8 mouse cellular contexts compared by ENCODE assay signal in the genomic region with DNA sequence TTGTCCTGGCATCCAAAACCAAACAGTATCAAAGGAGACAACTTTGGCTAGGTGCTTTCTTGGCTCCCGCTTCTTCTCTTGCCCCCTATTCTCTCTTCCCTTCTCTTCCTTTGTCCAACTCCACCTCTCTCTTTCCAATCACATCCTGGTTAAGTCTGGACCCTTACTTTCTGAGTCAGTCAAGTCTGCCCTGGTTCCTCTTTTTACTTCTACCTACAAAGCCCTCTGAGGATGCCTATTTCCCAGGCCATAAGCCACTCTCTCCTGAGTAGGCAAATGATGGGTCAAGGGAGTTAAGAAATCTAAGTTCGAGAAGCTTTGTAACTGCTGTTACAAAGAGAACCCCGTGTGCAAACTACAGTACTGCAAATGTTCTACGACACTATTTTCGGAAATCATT. TPM values are rescaled to one million over a fixed set of nuclear protein-coding genes. Genes with fewer than 3 reads are reported as not detected.
DNase-seq lines count a peak whose midpoint lies in the region; ATAC-seq lines count a peak whose summit lies in the region.

No protein-coding gene starts in this region.

- 24% methylated on average over 5 of the region's 5 CpGs for WGBS in heart, embryonic 13.5 days
- 30% methylated on average over 5 of the region's 5 CpGs for WGBS in hindbrain, embryonic 11.5 days
- 34% methylated on average over 5 of the region's 5 CpGs for WGBS in midbrain, embryonic 11.5 days

- no peak for ATAC-seq in heart, embryonic 13.5 days (ENCODE audit: extremely low read depth, insufficient number of reproducible peaks, low FRiP score, low TSS enrichment)
- no peak for ATAC-seq in hindbrain, embryonic 11.5 days (ENCODE audit: low FRiP score)
- ATAC-seq in midbrain, embryonic 11.5 days (ENCODE audit: low FRiP score) = peak; percentile 8; the same call in 1 of the 2 replicates

- peak overlapping the region; percentile 90; the same call in 1 of the 2 replicates for H3K27ac ChIP-seq in heart, embryonic 13.5 days (replicated peaks)
- no peak overlapping the region for H3K27ac ChIP-seq in hindbrain, embryonic 11.5 days (ENCODE audit: low read depth, low read length)
- H3K27ac ChIP-seq in midbrain, embryonic 11.5 days (ENCODE audit: low read depth, low read length) = no peak overlapping the region

- no peak for DNase-seq in heart, postnatal 4 days
- peak; percentile 20 for DNase-seq in adipocyte (ENCODE audit: low spot score)
- DNase-seq in hindbrain, embryonic 11.5 days (ENCODE audit: low spot score) = peak; percentile 2
- DNase-seq in midbrain, embryonic 11.5 days (ENCODE audit: low spot score, missing footprints) = peak; percentile 83
- no peak for DNase-seq in urinary bladder, adult 18-20 months (ENCODE audit: low spot score in 2 of 2)
- no peak for DNase-seq in kidney, adult 18-20 months
- DNase-seq in adrenal gland, adult 8-10 months = no peak

- H3K4me1 ChIP-seq in heart, embryonic 13.5 days = peaks cover 17% of the 10 kb centered on the region
- no peaks in the 10 kb centered on the region for H3K4me1 ChIP-seq in hindbrain, embryonic 11.5 days (replicated peaks; ENCODE audit: control insufficient read depth, insufficient read depth, low read length)
- peaks cover 8% of the 10 kb centered on the region for H3K4me1 ChIP-seq in midbrain, embryonic 11.5 days (ENCODE audit: control insufficient read depth, insufficient read depth, low read length)

- H3K27me3 ChIP-seq in heart, embryonic 13.5 days (replicated peaks) = no peaks in the 10 kb centered on the region
- H3K27me3 ChIP-seq in hindbrain, embryonic 11.5 days (ENCODE audit: control insufficient read depth, insufficient read depth, low read length) = no peaks in the 10 kb centered on the region
- no peaks in the 10 kb centered on the region for H3K27me3 ChIP-seq in midbrain, embryonic 11.5 days (ENCODE audit: control insufficient read depth, insufficient read depth, low read length)

- H3K4me2 ChIP-seq in heart, embryonic 13.5 days = peak overlapping the region; percentile 73
- peak overlapping the region; percentile 48 for H3K4me2 ChIP-seq in hindbrain, embryonic 11.5 days (replicated peaks; ENCODE audit: low read depth, low read length)
- peak overlapping the region; percentile 52 for H3K4me2 ChIP-seq in midbrain, embryonic 11.5 days

- peaks cover 36% of the 10 kb centered on the region for H3K36me3 ChIP-seq in heart, embryonic 13.5 days
- no peaks in the 10 kb centered on the region for H3K36me3 ChIP-seq in hindbrain, embryonic 11.5 days (ENCODE audit: control insufficient read depth, insufficient read depth, low read length)
- no peaks in the 10 kb centered on the region for H3K36me3 ChIP-seq in midbrain, embryonic 11.5 days (ENCODE audit: control insufficient read depth, insufficient read depth, low read length)

- peak overlapping the region; percentile 85 for H3K9ac ChIP-seq in heart, embryonic 13.5 days
- no peak overlapping the region for H3K9ac ChIP-seq in hindbrain, embryonic 11.5 days (ENCODE audit: low read depth, low read length)
- H3K9ac ChIP-seq in midbrain, embryonic 11.5 days (ENCODE audit: low read length) = peak overlapping the region; percentile 48; the same call in 1 of the 2 replicates

- peak overlapping the region; percentile 66 for H3K4me3 ChIP-seq in heart, embryonic 13.5 days
- H3K4me3 ChIP-seq in hindbrain, embryonic 11.5 days (ENCODE audit: low read depth, low read length) = peak overlapping the region; percentile 47
- H3K4me3 ChIP-seq in midbrain, embryonic 11.5 days (ENCODE audit: low read depth, low read length) = peak overlapping the region; percentile 48

- peaks cover 6% of the 10 kb centered on the region; the same call in 1 of the 2 replicates for H3K9me3 ChIP-seq in heart, embryonic 13.5 days
- H3K9me3 ChIP-seq in hindbrain, embryonic 11.5 days (ENCODE audit: control insufficient read depth, low read length) = no peaks in the 10 kb centered on the region
- H3K9me3 ChIP-seq in midbrain, embryonic 11.5 days (ENCODE audit: control insufficient read depth, low read length) = peaks cover 8% of the 10 kb centered on the region; the same call in 1 of the 2 replicates

RNA-seq across cellular contexts. Expression of gene Zfp944, which starts 0.6 kb away (rescaled TPM):
- 8.4 and 8.7 TPM in 2 replicates for polyA plus RNA-seq in heart, embryonic 13.5 days (2015; fragmentation: Nextera tagmentation; extraction: Ambion mirVana)
- 1 to 10 TPM; 4.2 to 5.3 TPM for total RNA-seq in heart, postnatal 4 days (2021)
- 16.9 and 17.3 TPM in 2 replicates for polyA plus RNA-seq in hindbrain, embryonic 11.5 days (2014; fragmentation: Nextera tagmentation; extraction: Ambion mirVana)
- 19.8 and 21.6 TPM in 2 replicates for polyA plus RNA-seq in midbrain, embryonic 11.5 days (2014; fragmentation: Nextera tagmentation; extraction: Ambion mirVana)
- 10 to 100 TPM in 1 of 4 experiments, 1 to 10 TPM in 3; 6.4 to 10.1 (median 8.2) TPM for total RNA-seq in adrenal gland, adult 8-10 months (2022)

RNA-seq across cellular contexts. Expression of gene Zfp758, which starts 0.7 kb away (rescaled TPM):
- polyA plus RNA-seq in heart, embryonic 13.5 days (2015; fragmentation: Nextera tagmentation; extraction: Ambion mirVana) = 5.5 and 6.2 TPM in 2 replicates
- total RNA-seq in heart, postnatal 4 days (2021) = 1 to 10 TPM; 6.6 TPM
- polyA plus RNA-seq in hindbrain, embryonic 11.5 days (2014; fragmentation: Nextera tagmentation; extraction: Ambion mirVana) = 12.5 and 13.9 TPM in 2 replicates
- 11.9 and 14.8 TPM in 2 replicates for polyA plus RNA-seq in midbrain, embryonic 11.5 days (2014; fragmentation: Nextera tagmentation; extraction: Ambion mirVana)
- 10 to 100 TPM in 2 of 4 experiments, 1 to 10 TPM in 2; 9.2 to 10.8 (median 10.1) TPM for total RNA-seq in adrenal gland, adult 8-10 months (2022)

RNA-seq across cellular contexts. Expression of gene CT030661.1, which starts 45.9 kb away (rescaled TPM):
- polyA plus RNA-seq in heart, embryonic 13.5 days (2015; fragmentation: Nextera tagmentation; extraction: Ambion mirVana) = 6.8 and 7.4 TPM in 2 replicates
- total RNA-seq in heart, postnatal 4 days (2021) = 1 to 10 TPM; 8.0 to 8.8 TPM
- 12.9 and 13.1 TPM in 2 replicates for polyA plus RNA-seq in hindbrain, embryonic 11.5 days (2014; fragmentation: Nextera tagmentation; extraction: Ambion mirVana)
- 14.1 and 14.3 TPM in 2 replicates for polyA plus RNA-seq in midbrain, embryonic 11.5 days (2014; fragmentation: Nextera tagmentation; extraction: Ambion mirVana)
- total RNA-seq in adrenal gland, adult 8-10 months (2022) = 10 to 100 TPM in 3 of 4 experiments, 1 to 10 TPM in 1; 8.4 to 12.8 (median 10.5) TPM

Comparison
In these comparisons a context has a peak if more than half of its experiments do, and no peak if none do; other contexts are left out.
1. DNase-seq: peak in adipocyte (single experiment), hindbrain, embryonic 11.5 days (single experiment) and midbrain, embryonic 11.5 days (single experiment); none in heart, postnatal 4 days (single experiment), urinary bladder, adult 18-20 months (0 of 2), kidney, adult 18-20 months (single experiment) and adrenal gland, adult 8-10 months (single experiment).
2. Peak in every context shown above with its lines, with median percentiles within 50 percentile points of each other: H3K4me2 ChIP-seq and H3K4me3 ChIP-seq.